Mouse (Mus musculus) lung, postnatal 25 days (tissue): ENCODE results near the gene Pfn1.
A peak's percentile ranks its signal among the peaks of the same experiment; 100 is the strongest.

Experiments
- DNase-seq: peaks from one replicate; pipeline ENCODE4 v3.0.0; 2022; ENCODE audit warnings: low spot score

Gene Pfn1

GRCm38 (mm10) chr11:70674501-70674900 lies 20.1 kb upstream of the Pfn1 start:
- no peak for DNase-seq

- no peak for DNase-seq
Measured at GRCm38 (mm10) chr11:70674014-70674413, 19.6 kb upstream of the Pfn1 start.

GRCm38 (mm10) chr11:70671333-70672047 lies 17.0 kb upstream of the Pfn1 start:
- DNase-seq: no peak

GRCm38 (mm10) chr11:70670483-70670882 lies 16.0 kb upstream of the Pfn1 start:
- DNase-seq: no peak

DNA sequence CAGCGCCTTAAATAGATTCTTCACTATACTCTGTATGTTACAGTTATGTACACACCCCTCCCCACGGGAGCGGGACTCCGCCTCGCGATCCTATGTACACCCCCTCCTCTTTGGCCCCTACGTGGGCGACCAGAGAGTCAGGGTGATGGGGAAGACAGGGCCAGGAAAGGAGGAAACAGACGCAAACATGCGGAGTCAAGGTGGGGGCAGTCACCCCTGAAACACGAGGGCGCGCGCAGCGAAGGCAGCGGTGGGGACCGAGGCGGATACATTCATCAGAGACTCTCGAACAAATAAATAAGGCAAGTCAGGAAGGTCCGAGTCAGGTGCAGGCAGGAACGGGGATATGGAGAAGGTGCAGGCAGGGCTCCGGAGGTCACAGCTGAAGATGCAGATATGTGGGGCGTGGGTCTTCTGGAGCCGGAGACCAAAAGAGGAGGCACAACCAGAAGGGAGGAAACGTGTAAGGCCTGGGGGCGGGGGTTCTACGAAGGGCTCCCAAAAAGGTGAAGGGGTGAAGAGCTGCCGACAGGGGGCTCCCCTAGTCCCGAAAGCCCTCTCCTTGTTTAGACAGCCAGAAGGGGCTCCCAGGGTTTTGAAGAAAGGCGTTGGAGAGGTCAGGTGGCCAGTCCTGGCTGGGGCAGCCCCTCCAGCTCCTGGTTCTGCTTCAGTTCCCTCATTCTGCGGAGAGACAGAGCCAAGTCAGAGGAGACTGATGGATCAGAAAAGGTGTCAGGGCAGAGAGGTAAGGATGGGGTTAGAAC lies 15.3 kb upstream of the Pfn1 start:
- DNase-seq: peak; percentile 81

DNA sequence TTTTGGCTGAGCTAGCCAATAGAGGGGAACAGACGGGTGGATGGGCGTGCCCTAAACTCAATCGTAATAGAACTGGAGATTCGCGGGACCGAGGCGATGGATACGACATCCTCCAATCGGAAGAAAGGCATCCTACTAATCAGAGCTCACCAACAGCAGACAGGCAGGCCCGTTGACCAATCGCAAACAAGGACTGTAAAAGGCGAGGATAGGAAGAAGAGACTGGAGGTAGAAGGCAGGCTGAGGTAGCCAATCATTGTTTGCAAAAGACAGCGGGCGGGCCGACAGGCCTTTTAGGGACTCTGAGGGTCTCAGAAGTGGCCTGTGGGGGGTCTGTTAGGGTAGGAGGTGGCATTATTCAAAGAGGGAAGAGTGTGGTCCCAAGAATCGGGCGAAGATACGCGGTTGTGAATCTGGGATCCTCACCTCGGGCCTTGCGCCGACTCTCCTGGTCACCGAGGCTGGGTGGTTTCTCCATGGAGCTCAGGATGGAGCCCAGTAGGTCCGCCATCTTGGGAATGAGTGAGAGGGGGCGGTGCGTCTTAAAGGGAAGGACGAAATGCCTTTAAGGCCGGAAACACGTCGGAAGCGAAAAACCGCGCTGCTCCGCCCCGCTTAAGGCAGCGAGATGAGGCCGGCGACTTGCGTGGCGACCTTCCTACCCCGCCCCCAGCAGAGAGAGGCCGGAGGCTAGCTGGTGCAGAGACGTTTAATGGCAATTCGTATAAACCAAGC lies 14.5 kb upstream of the Pfn1 start, which contains the start of gene Spag7:
Gene Spag7, minus strand, starts transcription at position 646 of the 735 bp plus-strand sequence.
- DNase-seq: peak; percentile 100

- no peak for DNase-seq
Measured at GRCm38 (mm10) chr11:70668335-70668770, 13.9 kb upstream of the Pfn1 start.

GRCm38 (mm10) chr11:70667271-70668150 lies 13.1 kb upstream of the Pfn1 start:
- no peak for DNase-seq

- no peak for DNase-seq
Measured at GRCm38 (mm10) chr11:70666687-70667086, 12.2 kb upstream of the Pfn1 start.

GRCm38 (mm10) chr11:70664741-70665140 lies 10.3 kb upstream of the Pfn1 start:
- no peak for DNase-seq

DNA sequence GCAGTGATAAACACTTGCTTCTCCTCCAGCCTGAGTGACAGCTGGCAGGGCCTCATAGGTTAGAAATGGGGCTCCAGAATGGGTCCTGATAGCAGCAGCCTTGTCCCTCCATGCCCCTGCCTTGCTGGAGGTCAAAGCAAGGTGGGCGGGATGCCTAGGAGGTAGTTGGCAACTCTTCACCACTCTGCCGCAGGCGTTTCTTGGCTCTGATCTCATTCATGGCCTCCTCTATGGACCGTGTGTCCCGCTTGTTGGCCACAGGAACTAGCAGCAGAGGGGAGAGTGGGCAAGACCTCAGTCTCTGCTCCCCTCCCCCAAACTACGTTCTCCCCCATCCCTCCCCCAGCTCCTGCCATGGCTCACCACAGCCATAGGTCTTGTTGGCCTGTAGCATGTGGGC lies 9.5 kb upstream of the Pfn1 start:
- DNase-seq: no peak

DNA sequence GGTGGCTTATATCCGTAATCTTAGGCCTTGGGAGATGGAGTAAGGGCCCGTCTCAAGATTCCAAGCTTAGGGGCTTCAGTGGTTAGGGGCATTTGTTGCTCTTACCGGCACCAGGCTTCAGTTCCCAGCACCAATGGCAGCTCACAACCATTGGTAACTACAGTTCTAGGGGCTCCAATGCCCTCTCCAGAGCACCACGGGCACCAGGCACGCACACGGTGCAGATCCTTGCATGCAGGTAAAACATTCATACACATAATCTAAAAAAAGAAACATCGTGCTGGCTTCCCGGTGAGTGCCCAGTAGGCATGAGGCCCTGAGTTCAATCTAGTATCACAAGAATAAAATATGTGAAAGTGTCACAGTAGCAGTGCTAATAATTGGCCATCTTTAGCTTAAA lies 8.7 kb upstream of the Pfn1 start:
- DNase-seq: no peak

DNA sequence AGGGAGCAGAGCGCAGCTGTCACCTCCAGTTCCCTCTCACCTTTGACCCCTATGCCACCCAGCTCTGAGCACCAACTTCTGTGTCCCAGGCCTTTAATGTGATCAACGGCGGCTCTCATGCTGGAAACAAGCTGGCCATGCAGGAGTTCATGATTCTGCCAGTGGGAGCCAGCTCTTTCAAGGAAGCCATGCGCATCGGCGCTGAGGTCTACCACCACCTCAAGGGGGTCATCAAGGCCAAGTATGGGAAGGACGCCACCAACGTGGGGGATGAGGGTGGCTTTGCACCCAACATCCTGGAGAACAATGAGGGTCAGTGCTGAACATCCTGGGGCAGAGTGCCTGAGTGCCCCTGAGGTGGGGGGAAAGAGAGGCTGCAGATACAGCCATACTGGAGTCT lies 6.1 kb upstream of the Pfn1 start:
- DNase-seq: no peak

- no peak for DNase-seq
Measured at GRCm38 (mm10) chr11:70658942-70659341, 4.5 kb upstream of the Pfn1 start.

DNA sequence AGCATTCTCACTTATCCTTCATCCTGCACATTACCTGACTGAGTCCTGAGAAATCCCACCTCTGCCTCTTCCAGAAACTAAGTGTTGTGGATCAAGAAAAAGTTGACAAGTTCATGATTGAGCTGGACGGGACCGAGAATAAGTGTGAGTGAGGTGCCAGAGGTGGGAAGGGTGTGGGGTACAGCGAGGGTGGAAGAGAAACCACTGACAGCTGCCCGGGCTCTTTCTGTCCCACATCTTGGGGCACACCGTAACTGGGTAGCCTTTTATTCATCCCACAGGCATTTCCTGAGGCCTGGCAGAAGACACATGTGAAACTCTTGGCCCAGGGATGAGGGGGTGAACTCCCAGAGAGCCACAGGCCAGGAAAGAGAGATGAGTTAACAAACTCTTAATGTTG lies 4.1 kb upstream of the Pfn1 start:
- no peak for DNase-seq

DNA sequence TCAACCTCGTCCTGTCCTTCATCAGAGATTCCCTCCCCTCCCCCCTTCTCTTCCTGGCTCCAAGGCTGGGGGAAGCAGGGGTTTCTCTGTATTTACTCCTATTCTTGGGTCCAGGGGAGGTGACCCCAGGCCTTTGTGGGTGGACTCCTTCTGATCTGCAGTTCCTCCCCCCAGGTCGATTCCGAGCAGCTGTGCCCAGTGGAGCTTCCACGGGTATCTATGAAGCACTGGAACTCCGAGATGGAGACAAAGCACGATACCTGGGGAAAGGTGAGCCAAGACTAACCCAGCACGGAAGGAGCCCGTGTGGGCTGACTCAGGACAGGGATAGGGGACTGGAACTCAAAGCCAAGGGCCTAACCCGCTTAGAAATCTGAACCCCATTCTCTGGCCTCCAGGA lies 3.5 kb upstream of the Pfn1 start:
- DNase-seq: no peak

DNA sequence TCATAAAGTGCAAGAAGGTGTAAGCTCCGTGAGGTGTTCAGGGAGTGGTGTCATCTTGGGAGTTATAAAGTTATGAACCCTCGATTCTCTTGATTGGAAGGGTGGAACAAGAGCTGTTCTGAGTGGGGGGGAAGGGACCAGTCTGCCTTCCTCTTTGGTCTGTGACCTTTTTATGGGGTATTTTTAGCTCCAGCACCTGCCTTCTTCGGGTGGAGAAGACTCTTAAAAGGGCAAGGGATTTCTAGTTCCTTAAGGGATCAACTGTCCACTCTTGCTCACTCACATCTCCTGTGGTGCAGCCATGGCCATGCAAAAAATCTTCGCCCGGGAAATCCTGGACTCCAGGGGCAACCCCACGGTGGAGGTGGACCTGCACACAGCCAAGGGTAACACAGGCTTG lies 3.1 kb upstream of the Pfn1 start:
- DNase-seq: no peak

- no peak for DNase-seq
Measured at GRCm38 (mm10) chr11:70656964-70657363, 2.5 kb upstream of the Pfn1 start, which contains the start of gene Eno3. Gene Eno3 (plus strand): TSS chr11:70657202.

GRCm38 (mm10) chr11:70656456-70656927 lies 2.0 kb upstream of the Pfn1 start:
- DNase-seq: no peak

- peak; percentile 44 for DNase-seq
Measured at GRCm38 (mm10) chr11:70655571-70656455, 1.4 kb upstream of the Pfn1 start.
